Mouse (Mus musculus): ENCODE results near the gene Faim.

GRCm38 (mm10) chr9:98957751-98958351, 28.3 kb upstream of the Faim start:
- TF ChIP-seq EP300 (optimal IDR thresholded peaks at IDR 0.05) (no peak), CTCF (IDR thresholded peaks at IDR 0.05; ENCODE audit: low read depth) (no peak)

Measured in stomach, postnatal 0 days (tissue).